Mouse (Mus musculus): Measurements from ENCODE around the gene Map10. TPM values are rescaled to one million over a fixed set of nuclear protein-coding genes. Genes with fewer than 3 reads are reported as not detected.

Map10 gene
- polyA plus RNA-seq, 1 experiment from 2014 or later = 7.6 TPM

DNA sequence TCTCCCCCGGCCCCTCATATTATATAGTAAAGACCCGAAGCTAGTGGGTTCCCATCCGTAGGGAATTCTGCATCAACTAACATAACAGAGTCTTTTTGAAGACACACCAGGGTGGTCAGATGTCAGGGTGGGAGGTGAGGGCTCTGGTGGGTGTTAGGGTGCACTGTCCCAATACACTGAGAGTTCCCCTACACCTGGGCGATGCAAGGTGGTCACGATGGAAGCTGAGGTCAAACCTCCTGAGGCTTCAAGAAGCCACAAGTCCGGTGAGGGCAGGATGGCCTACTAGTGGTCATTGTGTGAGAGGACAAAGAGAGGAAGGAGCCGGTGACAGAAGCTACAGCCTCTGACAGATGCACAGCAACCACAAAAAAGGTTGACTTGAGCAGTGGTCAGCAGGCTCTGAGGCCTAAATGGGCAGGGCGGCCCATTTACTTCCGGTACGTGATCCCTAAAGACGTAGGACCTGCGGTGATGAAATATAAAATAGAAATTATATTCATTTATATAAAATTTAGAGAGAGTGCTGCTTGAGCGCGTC is 389 bp upstream of the Map10 start:
- peaks cover 22% of the 10 kb centered on the region for H3K9me3 ChIP-seq (ENCODE audit: low read depth, low read length)
- no peaks in the 10 kb centered on the region for H3K27me3 ChIP-seq (ENCODE audit: insufficient read depth, low read length)
- H3K4me3 ChIP-seq (ENCODE audit: low read depth, low read length) = peak overlapping the region; percentile 53
- 0 out of 2 replicates have a peak, but pooled peaks have one; percentile 4 for TF ChIP-seq CTCF (IDR thresholded peaks at IDR 0.05; ENCODE audit: low read depth)
- H3K4me2 ChIP-seq = peak overlapping the region; percentile 91
- ATAC-seq (ENCODE audit: insufficient read depth) (peak; percentile 18; the same call in 1 of the 2 replicates), DNase-seq (no peak)
- no peaks in the 10 kb centered on the region for H3K36me3 ChIP-seq (ENCODE audit: insufficient read depth)
- H3K4me1 ChIP-seq (ENCODE audit: insufficient read depth) = peaks cover 5% of the 10 kb centered on the region; the same call in 1 of the 2 replicates
- H3K9ac ChIP-seq = no peak overlapping the region
- 83% methylated on average over 14 of the region's 14 CpGs for WGBS
- no peak overlapping the region; the same call in 1 of the 2 replicates for H3K27ac ChIP-seq (ENCODE audit: low read depth)

- 93% methylated on average over 6 of the region's 6 CpGs for WGBS
- DNase-seq (no peak), ATAC-seq (ENCODE audit: insufficient read depth) (0 out of 2 replicates have a peak, but pooled peaks have one; percentile 16)
- H3K36me3 ChIP-seq (ENCODE audit: insufficient read depth) = no peaks in the 10 kb centered on the region
- no peaks in the 10 kb centered on the region for H3K27me3 ChIP-seq (ENCODE audit: insufficient read depth, low read length)
- peak overlapping the region; percentile 91 for H3K4me2 ChIP-seq
- TF ChIP-seq CTCF (IDR thresholded peaks at IDR 0.05; ENCODE audit: low read depth) = no peak
- H3K9ac ChIP-seq = no peak overlapping the region; the same call in 1 of the 2 replicates
- no peak overlapping the region for H3K27ac ChIP-seq (ENCODE audit: low read depth)
- H3K4me3 ChIP-seq (ENCODE audit: low read depth, low read length) = peak overlapping the region; percentile 53
- H3K4me1 ChIP-seq (ENCODE audit: insufficient read depth) = peaks cover 5% of the 10 kb centered on the region; the same call in 1 of the 2 replicates
- H3K9me3 ChIP-seq (ENCODE audit: low read depth, low read length) = peaks cover 22% of the 10 kb centered on the region
Measured at GRCm38 (mm10) chr8:125670420-125670819, 802 bp downstream of the Map10 start.

GRCm38 (mm10) chr8:125670906-125671305 is 1.3 kb downstream of the Map10 start:
- no peak overlapping the region for H3K9ac ChIP-seq
- no peak overlapping the region for H3K4me3 ChIP-seq (ENCODE audit: low read depth, low read length)
- no peak for ATAC-seq (ENCODE audit: insufficient read depth)
- no peaks in the 10 kb centered on the region for H3K36me3 ChIP-seq (ENCODE audit: insufficient read depth)
- no peak overlapping the region for H3K4me2 ChIP-seq
- no peak for DNase-seq
- no peaks in the 10 kb centered on the region for H3K27me3 ChIP-seq (ENCODE audit: insufficient read depth, low read length)
- no peak for TF ChIP-seq CTCF (IDR thresholded peaks at IDR 0.05; ENCODE audit: low read depth)
- H3K4me1 ChIP-seq (ENCODE audit: insufficient read depth) = peaks cover 5% of the 10 kb centered on the region; the same call in 1 of the 2 replicates
- peaks cover 22% of the 10 kb centered on the region for H3K9me3 ChIP-seq (ENCODE audit: low read depth, low read length)
- 94% methylated on average over 9 of the region's 9 CpGs for WGBS
- no peak overlapping the region for H3K27ac ChIP-seq (ENCODE audit: low read depth)

GRCm38 (mm10) chr8:125671371-125671770 is 1.8 kb downstream of the Map10 start:
- 97% methylated on average over 5 of the region's 5 CpGs for WGBS
- no peak overlapping the region for H3K4me2 ChIP-seq

DNA sequence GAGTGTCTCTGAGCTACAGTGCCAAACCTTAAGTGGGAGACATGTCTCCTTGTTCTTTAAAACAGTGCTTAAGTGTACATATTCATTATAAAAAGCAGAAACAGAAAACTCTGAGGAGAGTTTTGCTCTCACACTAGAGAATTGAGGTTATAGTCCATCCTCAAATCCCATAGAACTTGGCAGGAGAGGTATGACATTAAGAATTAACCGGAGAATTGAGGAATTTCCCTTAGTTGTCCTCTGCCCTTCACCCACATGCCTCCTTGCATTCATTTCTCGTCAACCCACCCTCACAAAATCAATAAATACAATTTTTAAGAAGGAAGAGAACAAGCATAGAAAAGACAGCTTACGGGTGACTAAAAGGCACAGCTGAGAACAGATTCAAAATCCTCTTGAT is 6.2 kb downstream of the Map10 start:
- Histone ChIP-seq H3K9me3 (ENCODE audit: low read depth, low read length) (peaks cover 9% of the 10 kb centered on the region), H3K4me1 (ENCODE audit: insufficient read depth) (no peaks in the 10 kb centered on the region), H3K9ac (no peak overlapping the region), H3K4me3 (ENCODE audit: low read depth, low read length) (no peak overlapping the region), H3K27me3 (ENCODE audit: insufficient read depth, low read length) (no peaks in the 10 kb centered on the region), H3K36me3 (ENCODE audit: insufficient read depth) (no peaks in the 10 kb centered on the region), H3K4me2 (no peak overlapping the region), H3K27ac (ENCODE audit: low read depth) (no peak overlapping the region)
- ATAC-seq (ENCODE audit: insufficient read depth) (no peak), DNase-seq (no peak)
- WGBS = 78% methylated on average over 3 of the region's 3 CpGs
- no peak for TF ChIP-seq CTCF (IDR thresholded peaks at IDR 0.05; ENCODE audit: low read depth)

More at GRCm38 (mm10) chr8:125671371-125671770, 1.8 kb downstream of the Map10 start:
- no peak overlapping the region for H3K4me3 ChIP-seq (ENCODE audit: low read depth, low read length)
- no peak overlapping the region for H3K27ac ChIP-seq (ENCODE audit: low read depth)
- no peak overlapping the region for H3K9ac ChIP-seq
- no peaks in the 10 kb centered on the region for H3K27me3 ChIP-seq (ENCODE audit: insufficient read depth, low read length)
- ATAC-seq (ENCODE audit: insufficient read depth) = no peak
- peaks cover 1% of the 10 kb centered on the region; the same call in 1 of the 2 replicates for H3K4me1 ChIP-seq (ENCODE audit: insufficient read depth)
- no peak for DNase-seq
- H3K36me3 ChIP-seq (ENCODE audit: insufficient read depth) = no peaks in the 10 kb centered on the region
- TF ChIP-seq CTCF (IDR thresholded peaks at IDR 0.05; ENCODE audit: low read depth) = no peak
- peaks cover 22% of the 10 kb centered on the region for H3K9me3 ChIP-seq (ENCODE audit: low read depth, low read length)

DNA sequence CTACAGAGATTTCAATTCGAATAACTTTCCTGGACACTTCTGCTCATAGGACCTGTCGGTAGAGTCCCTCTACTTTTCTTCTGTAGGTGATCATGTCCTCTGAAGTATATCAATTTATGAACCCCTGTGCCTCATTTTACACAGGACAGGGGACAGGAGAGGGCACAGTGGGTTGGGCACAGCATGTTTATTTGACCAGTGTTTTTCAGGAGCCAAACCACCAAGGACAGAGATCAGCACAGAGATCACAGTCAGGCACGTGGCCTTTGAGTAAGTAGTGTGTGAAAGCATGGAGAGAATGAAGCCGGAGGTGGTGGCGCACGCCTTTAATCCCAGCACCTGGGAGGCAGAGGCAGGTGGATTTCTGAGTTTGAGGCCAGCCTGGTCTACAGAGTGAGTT is 7.9 kb downstream of the Map10 start:
- Histone ChIP-seq H3K27ac (ENCODE audit: low read depth) (no peak overlapping the region), H3K9me3 (ENCODE audit: low read depth, low read length) (no peaks in the 10 kb centered on the region), H3K4me3 (ENCODE audit: low read depth, low read length) (no peak overlapping the region), H3K9ac (no peak overlapping the region), H3K36me3 (ENCODE audit: insufficient read depth) (no peaks in the 10 kb centered on the region), H3K4me2 (no peak overlapping the region), H3K27me3 (ENCODE audit: insufficient read depth, low read length) (no peaks in the 10 kb centered on the region), H3K4me1 (ENCODE audit: insufficient read depth) (no peaks in the 10 kb centered on the region)
- ATAC-seq (ENCODE audit: insufficient read depth) = no peak
- no peak for DNase-seq
- 84% methylated on average over 6 of the region's 6 CpGs for WGBS
- no peak for TF ChIP-seq CTCF (IDR thresholded peaks at IDR 0.05; ENCODE audit: low read depth)

DNA sequence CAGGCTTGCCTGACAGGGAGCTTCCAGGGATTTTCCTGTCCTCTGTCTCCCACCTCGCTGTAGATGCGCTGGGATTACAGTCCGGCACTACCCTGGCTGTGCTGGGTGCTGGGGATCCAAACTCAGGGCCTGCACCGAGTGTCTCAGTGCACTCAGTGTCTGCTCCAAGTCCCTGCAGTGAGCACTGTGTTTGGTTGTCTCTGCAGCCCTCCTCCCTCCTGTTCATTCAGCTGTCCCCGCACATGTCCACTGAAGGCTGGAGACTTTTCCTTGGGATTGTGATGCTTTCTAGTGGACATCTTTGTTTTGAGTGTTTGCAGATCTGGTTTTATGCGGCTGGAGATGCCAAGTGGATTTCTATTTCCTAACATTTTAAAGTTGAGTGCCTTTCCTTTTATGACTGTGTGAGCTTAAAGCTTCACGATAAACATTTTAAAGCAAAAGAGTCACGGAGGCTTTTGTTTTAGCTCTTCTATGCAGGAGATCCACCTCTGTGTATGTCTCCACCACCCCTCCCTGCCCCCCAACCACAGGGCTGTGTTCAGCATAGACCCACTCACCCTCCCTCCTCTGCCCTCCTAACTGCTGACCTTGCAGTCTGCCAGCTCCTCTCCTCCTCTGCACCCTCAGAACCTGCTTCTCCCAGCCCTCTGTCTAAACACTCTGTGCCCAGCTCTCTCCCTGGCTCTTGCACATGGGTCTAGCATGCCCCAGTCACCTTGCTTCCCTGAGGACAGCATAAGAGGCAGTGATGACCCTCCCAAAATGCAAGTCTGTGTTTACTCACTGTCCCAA is 9.4 kb downstream of the Map10 start:
- Histone ChIP-seq H3K4me1 (ENCODE audit: insufficient read depth) (no peaks in the 10 kb centered on the region), H3K4me2 (no peak overlapping the region), H3K4me3 (ENCODE audit: low read depth, low read length) (no peak overlapping the region), H3K9me3 (ENCODE audit: low read depth, low read length) (no peaks in the 10 kb centered on the region), H3K27ac (ENCODE audit: low read depth) (no peak overlapping the region), H3K36me3 (ENCODE audit: insufficient read depth) (no peaks in the 10 kb centered on the region), H3K9ac (no peak overlapping the region), H3K27me3 (ENCODE audit: insufficient read depth, low read length) (no peaks in the 10 kb centered on the region)
- DNase-seq (no peak), ATAC-seq (ENCODE audit: insufficient read depth) (no peak)
- WGBS = 76% methylated on average over 8 of the region's 8 CpGs
- TF ChIP-seq CTCF (IDR thresholded peaks at IDR 0.05; ENCODE audit: low read depth) = no peak

All from lung, embryonic 14.5 days (tissue).